Mouse (Mus musculus) urinary bladder, postnatal 10 days (tissue): ENCODE results near the gene Dguok.

Source experiments
- DNase-seq: peaks from one replicate; pipeline ENCODE4 v3.0.0; 2022; ENCODE audit warnings: low spot score

Gene Dguok

GRCm38 (mm10) chr6:83455328-83456130 is 51.2 kb downstream of the Dguok start:
- DNase-seq, result no peak

- DNase-seq, result no peak
Observed at GRCm38 (mm10) chr6:83453706-83454105, 53.1 kb downstream of the Dguok start.

- no peak for DNase-seq
Observed at GRCm38 (mm10) chr6:83450451-83451303, 56.1 kb downstream of the Dguok start.

GRCm38 (mm10) chr6:83449440-83449839 is 57.3 kb downstream of the Dguok start:
- no peak for DNase-seq

- no peak for DNase-seq
Observed at GRCm38 (mm10) chr6:83448911-83449310, 57.9 kb downstream of the Dguok start.

GRCm38 (mm10) chr6:83447031-83447430 is 59.7 kb downstream of the Dguok start:
- DNase-seq, result no peak

GRCm38 (mm10) chr6:83445796-83446195 is 61.0 kb downstream of the Dguok start:
- DNase-seq, result no peak

GRCm38 (mm10) chr6:83443441-83444340 is 63.1 kb downstream of the Dguok start:
- DNase-seq, result peak; percentile 35

- no peak for DNase-seq
Observed at GRCm38 (mm10) chr6:83442639-83443038, 64.1 kb downstream of the Dguok start.

- peak; percentile 55 for DNase-seq
Observed at GRCm38 (mm10) chr6:83441259-83442061, 65.3 kb downstream of the Dguok start.

- DNase-seq, result no peak
Observed at GRCm38 (mm10) chr6:83440510-83441258, 66.1 kb downstream of the Dguok start.

GRCm38 (mm10) chr6:83440197-83440509 is 66.6 kb downstream of the Dguok start:
- no peak for DNase-seq

- no peak for DNase-seq
Observed at GRCm38 (mm10) chr6:83439781-83440180, 67.0 kb downstream of the Dguok start.

GRCm38 (mm10) chr6:83439119-83439767 is 67.5 kb downstream of the Dguok start:
- DNase-seq, result no peak

GRCm38 (mm10) chr6:83438584-83438983 is 68.2 kb downstream of the Dguok start:
- no peak for DNase-seq

- DNase-seq, result no peak
Observed at GRCm38 (mm10) chr6:83437802-83438201, 69.0 kb downstream of the Dguok start.

- no peak for DNase-seq
Observed at GRCm38 (mm10) chr6:83437225-83437624, 69.5 kb downstream of the Dguok start.

- DNase-seq, result no peak
Observed at GRCm38 (mm10) chr6:83436547-83436946, 70.2 kb downstream of the Dguok start.

GRCm38 (mm10) chr6:83435174-83435573 is 71.6 kb downstream of the Dguok start:
- DNase-seq, result no peak

GRCm38 (mm10) chr6:83433546-83433945 is 73.2 kb downstream of the Dguok start:
- DNase-seq, result no peak
